In the genomic region with DNA sequence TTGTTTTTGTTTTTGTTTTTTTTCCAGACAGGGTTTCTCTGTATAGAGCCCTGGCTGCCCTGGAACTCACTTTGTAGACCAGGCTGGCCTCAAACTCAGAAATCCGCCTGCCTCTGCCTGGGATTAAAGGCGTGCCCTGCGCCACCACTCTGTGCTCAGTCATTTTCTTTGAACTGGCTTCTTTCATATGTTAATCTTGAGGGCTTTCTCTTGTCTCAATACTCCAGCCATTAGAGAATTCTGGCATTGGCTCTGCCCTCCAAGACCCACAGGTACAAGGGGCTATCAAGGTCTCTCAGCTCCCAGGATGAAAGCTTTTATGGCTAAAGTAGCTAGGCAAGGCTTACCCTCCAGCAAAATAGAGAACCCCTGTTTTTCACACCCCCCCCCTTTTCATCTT, we compare ENCODE assay signal across 17 mouse cellular contexts.
"Had no signal": no experiment of that assay in that cellular context is flagged by ENCODE, and none has a peak within 500 bp of the region (broad histone marks: within the 10 kb centered on the region; RNA-seq: fewer than 3 reads in every experiment).

No protein-coding gene starts in this region.

- H3K4me2 ChIP-seq: limb, embryonic 15.5 days; liver, embryonic 12.5 days had no signal

- H3K27me3 ChIP-seq: limb, embryonic 15.5 days; midbrain, embryonic 15.5 days; neural tube, embryonic 13.5 days had no signal

- H3K4me1 ChIP-seq: liver, embryonic 12.5 days had no signal

- H3K9ac ChIP-seq: limb, embryonic 15.5 days; liver, embryonic 12.5 days; lung, embryonic 14.5 days had no signal

- DNase-seq: kidney, adult 9 months; kidney, postnatal 36 days; layer of hippocampus, adult 9-11 months; layer of hippocampus, postnatal 36 days; lung, embryonic 14.5 days; lung, postnatal 10 days; lung, postnatal 4 days; right cerebral cortex, adult 18-20 months; right cerebral cortex, postnatal 25 days; thymus, postnatal 25 days had no signal

- H3K36me3 ChIP-seq: limb, embryonic 15.5 days; liver, embryonic 12.5 days; midbrain, embryonic 10.5 days; midbrain, embryonic 15.5 days; neural tube, embryonic 13.5 days had no signal

- H3K4me3 ChIP-seq: limb, embryonic 15.5 days; liver, embryonic 12.5 days had no signal

- H3K27ac ChIP-seq: kidney, postnatal 0 days; limb, embryonic 15.5 days; liver, embryonic 12.5 days; stomach, postnatal 0 days had no signal

- H3K9me3 ChIP-seq: limb, embryonic 15.5 days; liver, embryonic 12.5 days; midbrain, embryonic 10.5 days; midbrain, embryonic 15.5 days; neural tube, embryonic 13.5 days had no signal

- ATAC-seq: liver, embryonic 12.5 days had no signal
